Mouse (Mus musculus): Measurements from ENCODE around the gene Angptl8. TPM values are rescaled to one million over a fixed set of nuclear protein-coding genes. Genes with fewer than 3 reads are reported as not detected.

Gene Angptl8
- polyA plus RNA-seq, 1 experiment from 2014 or later: 0.27 TPM

DNA sequence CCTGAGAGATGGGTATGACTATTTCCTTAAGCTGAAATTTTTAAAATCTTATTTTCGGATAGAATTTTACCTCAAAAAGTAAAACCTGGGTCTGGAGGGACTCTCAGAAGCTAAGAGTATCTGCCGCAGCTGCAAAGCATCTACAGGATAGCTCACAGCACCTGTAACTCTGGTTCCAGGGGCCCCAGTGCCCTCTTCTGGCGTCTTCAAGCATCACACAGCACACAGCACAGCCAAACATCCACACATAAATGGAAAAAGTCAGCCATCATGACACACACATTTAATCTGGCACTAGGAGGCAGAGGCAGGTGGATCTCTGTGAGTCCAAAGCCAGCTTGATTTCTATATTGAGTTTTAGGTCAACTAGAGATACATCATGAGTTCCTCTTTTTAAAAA is 41.3 kb downstream of the Angptl8 start:
- 65% methylated on average over 3 of the region's 3 CpGs for WGBS
- no peak overlapping the region for H3K9ac ChIP-seq (replicated peaks)
- no peak overlapping the region for H3K27ac ChIP-seq (replicated peaks)
- no peaks in the 10 kb centered on the region for H3K9me3 ChIP-seq
- H3K36me3 ChIP-seq: no peaks in the 10 kb centered on the region
- ATAC-seq (replicated peaks): no peak
- no peak overlapping the region for H3K4me3 ChIP-seq
- H3K4me2 ChIP-seq (replicated peaks): no peak overlapping the region
- H3K4me1 ChIP-seq: no peaks in the 10 kb centered on the region
- H3K27me3 ChIP-seq: no peaks in the 10 kb centered on the region

Small RNAs within 50 kb of the gene (microRNA-seq; reads per million reads assigned to microRNA genes)
- 1.5 reads per million for gene Mir7083

Other genes starting within 250 kb of the Angptl8 start
- gene Timm29, start 242.8 kb upstream of the Angptl8 start, polyA plus RNA-seq (2015; fragmentation: Nextera tagmentation; extraction: Ambion mirVana): 58.8 and 61.2 TPM in 2 replicates
- 23.1 and 23.7 TPM in 2 replicates for gene Yipf2, start 242.7 kb upstream of the Angptl8 start, polyA plus RNA-seq (2015; fragmentation: Nextera tagmentation; extraction: Ambion mirVana)
- 159 and 169 TPM in 2 replicates for gene Smarca4, start 219.3 kb upstream of the Angptl8 start, polyA plus RNA-seq (2015; fragmentation: Nextera tagmentation; extraction: Ambion mirVana)
- 15.9 and 17.3 TPM in 2 replicates for gene Ldlr, start 112.0 kb upstream of the Angptl8 start, polyA plus RNA-seq (2015; fragmentation: Nextera tagmentation; extraction: Ambion mirVana)
- 41.7 and 55.9 TPM in 2 replicates for gene Spc24, start 75.2 kb upstream of the Angptl8 start, polyA plus RNA-seq (2015; fragmentation: Nextera tagmentation; extraction: Ambion mirVana)
- 2.9 and 3.7 TPM in 2 replicates for gene Kank2, start 36.8 kb upstream of the Angptl8 start, polyA plus RNA-seq (2015; fragmentation: Nextera tagmentation; extraction: Ambion mirVana)
- gene Dock6, start 17.1 kb downstream of the Angptl8 start, polyA plus RNA-seq (2015; fragmentation: Nextera tagmentation; extraction: Ambion mirVana): 10.4 and 12.3 TPM in 2 replicates
- gene Rab3d, start 82.7 kb downstream of the Angptl8 start, polyA plus RNA-seq (2015; fragmentation: Nextera tagmentation; extraction: Ambion mirVana): 33.3 and 33.8 TPM in 2 replicates
- gene Ccdc159, start 92.0 kb downstream of the Angptl8 start, polyA plus RNA-seq (2015; fragmentation: Nextera tagmentation; extraction: Ambion mirVana): 7.5 and 8.8 TPM in 2 replicates
- 53.5 and 53.7 TPM in 2 replicates for gene Tmem205, start 92.0 kb downstream of the Angptl8 start, polyA plus RNA-seq (2015; fragmentation: Nextera tagmentation; extraction: Ambion mirVana)
- gene Plppr2, start 101.5 kb downstream of the Angptl8 start, polyA plus RNA-seq (2015; fragmentation: Nextera tagmentation; extraction: Ambion mirVana): 71.9 and 73.0 TPM in 2 replicates
- 9.3 and 12.1 TPM in 2 replicates for gene Swsap1, start 120.2 kb downstream of the Angptl8 start, polyA plus RNA-seq (2015; fragmentation: Nextera tagmentation; extraction: Ambion mirVana)
- 1.7 and 1.8 TPM in 2 replicates for gene Epor, start 128.0 kb downstream of the Angptl8 start, polyA plus RNA-seq (2015; fragmentation: Nextera tagmentation; extraction: Ambion mirVana)
- 0.87 and 1.1 TPM in 2 replicates for gene Rgl3, start 153.9 kb downstream of the Angptl8 start, polyA plus RNA-seq (2015; fragmentation: Nextera tagmentation; extraction: Ambion mirVana)
- 4.4 and 5.5 TPM in 2 replicates for gene Ccdc151, start 167.1 kb downstream of the Angptl8 start, polyA plus RNA-seq (2015; fragmentation: Nextera tagmentation; extraction: Ambion mirVana)
- 87.2 and 91.1 TPM in 2 replicates for gene Prkcsh, start 167.3 kb downstream of the Angptl8 start, polyA plus RNA-seq (2015; fragmentation: Nextera tagmentation; extraction: Ambion mirVana)
- 88.9 and 93.3 TPM in 2 replicates for gene Elavl3, start 216.5 kb downstream of the Angptl8 start, polyA plus RNA-seq (2015; fragmentation: Nextera tagmentation; extraction: Ambion mirVana)
- gene Gm49318, start 235.7 kb downstream of the Angptl8 start, polyA plus RNA-seq (2015; fragmentation: Nextera tagmentation; extraction: Ambion mirVana): not detected in 2 replicates
- 23.2 and 23.5 TPM in 2 replicates for gene Zfp653, start 235.9 kb downstream of the Angptl8 start, polyA plus RNA-seq (2015; fragmentation: Nextera tagmentation; extraction: Ambion mirVana)
- gene Ecsit, start 249.9 kb downstream of the Angptl8 start, polyA plus RNA-seq (2015; fragmentation: Nextera tagmentation; extraction: Ambion mirVana): 59.2 and 59.7 TPM in 2 replicates